Mouse (Mus musculus) kidney, postnatal 0 days (tissue): Measurements from ENCODE around the gene 1700028P14Rik. TPM values are rescaled to one million over a fixed set of nuclear protein-coding genes. Genes with fewer than 3 reads are reported as not detected.

Experiments
- ATAC-seq: fragments of 200-750 bp; cut with Nextera tagmentation; replicated peaks from 2 replicates; pipeline ENCODE4 v1.8.0; 2017; ENCODE audit warnings: low read depth, moderate number of reproducible peaks, moderate TSS enrichment, moderate library complexity; ENCODE audit not compliant: low FRiP score
- DNase-seq: peaks from one replicate; pipeline ENCODE4 v3.0.0-alpha.2; 2016; ENCODE audit warnings: low spot score
- H3K27ac ChIP-seq: fragments of 300-500 bp; sonication (generic); 2 replicates; pipeline ENCODE4 v1.5.1; 2014; ENCODE audit warnings: mild to moderate bottlenecking
- H3K27me3 ChIP-seq: fragments of 300-500 bp; sonication (generic); 2 replicates; pipeline ENCODE4 v1.6.1; 2014; ENCODE audit warnings: low read length, mixed read lengths; ENCODE audit not compliant: insufficient read depth
- H3K36me3 ChIP-seq: fragments of 300-500 bp; sonication (generic); 2 replicates; pipeline ENCODE4 v1.6.1; 2014; ENCODE audit warnings: low read length, mixed read lengths; ENCODE audit not compliant: insufficient read depth
- H3K4me1 ChIP-seq: fragments of 300-500 bp; sonication (generic); replicated peaks from 2 replicates; pipeline ENCODE4 v1.6.1; 2014; ENCODE audit warnings: antibody characterized with exemption, low read length, mixed read lengths; ENCODE audit not compliant: insufficient read depth
- H3K4me2 ChIP-seq: fragments of 300-500 bp; sonication (generic); 2 replicates; pipeline ENCODE4 v1.6.1; 2014; ENCODE audit warnings: mild to moderate bottlenecking, low read length, moderate library complexity, mixed read lengths
- H3K4me3 ChIP-seq: fragments of 300-500 bp; sonication (generic); replicated peaks from 2 replicates; pipeline ENCODE4 v1.5.1; 2014; ENCODE audit warnings: low read depth, low read length
- H3K9ac ChIP-seq: fragments of 300-500 bp; sonication (generic); 2 replicates; pipeline ENCODE4 v1.6.1; 2014; ENCODE audit warnings: low read depth, low read length
- H3K9me3 ChIP-seq: fragments of 300-500 bp; sonication (generic); replicated peaks from 2 replicates; pipeline ENCODE4 v1.6.1; 2016; ENCODE audit warnings: low read length, inconsistent platforms, mixed read lengths
- CTCF ChIP-seq: IDR thresholded peaks from 2 replicates; pipeline ENCODE4 v1.5.1; 2016; ENCODE audit warnings: antibody characterized with exemption, low read depth, mild to moderate bottlenecking, moderate library complexity
- WGBS: fragments of 180-500 bp; shearing (Covaris S2); extraction: QIAGEN DNeasy Blood & Tissue Kit; methylation state at CpG from one replicate; pipeline ENCODE4 v1.1.7; 2014; 5-methylcytosine and 5-hydroxymethylcytosine counted together
- polyA plus RNA-seq: library from polyadenylated mRNA; unstranded; fragments of >200 nt; fragmentation: Nextera tagmentation; extraction: Ambion mirVana; gene quantifications from 2 replicates; pipeline ENCODE4 v1.2.1, GENCODE M21; 2015

1700028P14Rik gene
- polyA plus RNA-seq, 1 experiment from 2014 or later, result 1.2 TPM

DNA sequence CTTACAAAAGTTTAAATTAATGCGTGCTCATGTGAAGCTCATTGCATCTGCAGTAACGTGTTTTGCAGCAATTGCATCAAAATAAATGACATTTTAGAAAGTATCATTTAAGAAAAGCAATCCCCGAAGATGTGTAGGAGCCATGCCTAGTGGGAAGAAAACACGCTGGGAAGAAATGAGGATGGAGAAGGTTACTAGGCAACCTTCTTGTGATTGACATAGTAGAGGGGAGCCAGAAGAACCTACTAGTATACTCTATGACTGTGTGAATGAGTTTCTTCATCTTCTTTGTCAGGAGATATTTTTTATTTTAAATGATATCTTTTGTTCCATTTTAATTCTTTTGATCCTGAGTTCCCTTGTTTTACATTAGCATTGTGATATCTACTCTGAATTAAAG, 5.7 kb upstream of the 1700028P14Rik start:
- WGBS, result 85% methylated on average over 4 of the region's 4 CpGs
- Histone ChIP-seq H3K27me3 (no peaks in the 10 kb centered on the region), H3K9me3 (no peaks in the 10 kb centered on the region), H3K27ac (no peak overlapping the region), H3K36me3 (no peaks in the 10 kb centered on the region), H3K9ac (no peak overlapping the region), H3K4me1 (no peaks in the 10 kb centered on the region), H3K4me2 (no peak overlapping the region), H3K4me3 (no peak overlapping the region)
- ATAC-seq, result no peak
- no peak for TF ChIP-seq CTCF
- DNase-seq, result no peak

DNA sequence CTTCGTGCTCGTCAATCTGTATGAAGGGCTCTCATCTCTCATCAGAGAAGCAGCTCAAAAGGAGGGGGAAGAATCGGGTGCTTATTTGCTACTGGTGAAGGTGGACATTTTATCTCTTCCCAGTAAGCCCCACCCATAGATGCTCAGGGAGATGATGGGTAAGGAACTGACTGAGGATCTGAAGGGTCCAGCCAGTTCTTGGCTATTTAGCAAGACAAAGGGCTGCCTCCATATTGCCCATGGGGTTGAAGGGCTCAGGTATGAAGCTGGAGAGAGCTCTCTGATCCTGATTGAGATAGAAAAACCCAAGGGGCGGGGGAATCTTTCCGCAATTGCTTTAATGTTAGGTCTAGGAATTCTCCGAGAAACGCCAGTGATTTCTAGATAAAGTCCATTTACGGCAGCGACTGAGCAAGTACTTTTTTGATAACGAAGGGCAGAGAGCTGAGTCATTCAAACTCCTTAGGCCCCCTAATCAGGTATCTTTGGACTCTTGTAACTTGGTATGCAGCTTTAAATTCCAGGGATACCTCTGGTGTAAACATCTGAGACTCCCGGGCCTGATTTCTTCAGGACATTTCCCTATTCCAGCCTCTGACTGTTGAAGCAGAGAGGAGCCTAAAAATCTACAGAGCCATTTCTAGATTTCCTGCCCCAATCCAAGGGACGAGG, 4.8 kb upstream of the 1700028P14Rik start:
- DNase-seq (peak; percentile 15), ATAC-seq (no peak)
- Histone ChIP-seq H3K4me2 (no peak overlapping the region), H3K27ac (no peak overlapping the region), H3K4me3 (no peak overlapping the region), H3K9me3 (no peaks in the 10 kb centered on the region), H3K4me1 (no peaks in the 10 kb centered on the region), H3K27me3 (no peaks in the 10 kb centered on the region), H3K36me3 (no peaks in the 10 kb centered on the region), H3K9ac (no peak overlapping the region)
- TF ChIP-seq CTCF, result no peak
- 56% methylated on average over 12 of the region's 12 CpGs for WGBS

GRCm38 (mm10) chr19:23653154-23653553, 542 bp upstream of the 1700028P14Rik start:
- Histone ChIP-seq H3K27me3 (no peaks in the 10 kb centered on the region), H3K4me1 (no peaks in the 10 kb centered on the region), H3K9me3 (no peaks in the 10 kb centered on the region), H3K4me3 (no peak overlapping the region), H3K4me2 (peak overlapping the region; percentile 41; the same call in 1 of the 2 replicates), H3K36me3 (no peaks in the 10 kb centered on the region), H3K9ac (no peak overlapping the region), H3K27ac (no peak overlapping the region)
- no peak for DNase-seq
- TF ChIP-seq CTCF, result no peak
- 91% methylated on average over 5 of the region's 5 CpGs for WGBS
- no peak for ATAC-seq

DNA sequence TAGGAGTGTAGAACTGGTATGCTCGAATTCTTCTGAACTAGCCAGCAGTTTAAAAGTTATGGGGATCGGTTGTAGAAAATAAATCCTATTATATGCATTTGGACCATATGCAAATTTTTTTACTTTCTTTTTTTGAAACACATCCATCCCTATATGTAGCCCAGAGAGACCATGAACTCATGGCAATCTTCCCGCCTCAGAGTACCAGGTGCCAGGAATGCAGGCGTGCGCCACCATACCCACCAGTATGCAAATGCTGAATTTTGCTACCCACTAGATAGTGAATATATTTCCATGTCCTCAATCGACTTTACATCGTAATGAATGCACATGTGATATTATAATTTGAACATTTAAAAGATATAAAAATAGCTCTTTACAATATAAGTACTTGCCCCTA, 5.3 kb downstream of the 1700028P14Rik start:
- no peaks in the 10 kb centered on the region for H3K36me3 ChIP-seq
- no peak for DNase-seq
- no peak for ATAC-seq
- no peak overlapping the region for H3K9ac ChIP-seq
- H3K9me3 ChIP-seq, result no peaks in the 10 kb centered on the region
- no peaks in the 10 kb centered on the region for H3K4me1 ChIP-seq
- 94% methylated on average over 7 of the region's 7 CpGs for WGBS
- H3K27me3 ChIP-seq, result no peaks in the 10 kb centered on the region
- H3K4me3 ChIP-seq, result no peak overlapping the region
- no peak overlapping the region for H3K27ac ChIP-seq
- H3K4me2 ChIP-seq, result no peak overlapping the region
- TF ChIP-seq CTCF, result no peak

DNA sequence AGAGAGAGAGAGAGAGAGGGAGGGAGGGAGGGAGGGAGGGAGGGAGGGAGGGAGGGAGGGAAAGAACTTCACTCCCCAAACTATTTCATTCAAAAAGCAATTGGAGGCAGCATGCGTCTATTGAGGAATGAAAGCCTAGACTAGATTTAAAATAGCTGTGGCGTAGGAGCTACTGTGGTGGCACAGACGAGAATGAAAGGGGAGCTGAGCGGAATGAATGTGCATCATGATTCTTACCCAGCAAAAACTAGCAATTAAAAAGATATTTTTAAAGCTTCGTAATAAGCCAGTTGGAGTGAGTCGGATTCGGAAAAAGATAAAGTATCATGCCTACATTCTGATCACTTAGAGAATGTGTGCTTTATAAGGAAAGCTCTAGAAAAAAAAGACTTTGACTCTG, 7.3 kb downstream of the 1700028P14Rik start:
- Histone ChIP-seq H3K9ac (no peak overlapping the region), H3K27ac (no peak overlapping the region), H3K4me1 (no peaks in the 10 kb centered on the region), H3K4me3 (no peak overlapping the region), H3K27me3 (no peaks in the 10 kb centered on the region), H3K36me3 (no peaks in the 10 kb centered on the region), H3K9me3 (no peaks in the 10 kb centered on the region), H3K4me2 (no peak overlapping the region)
- WGBS, result 76% methylated on average over 7 of the region's 7 CpGs
- no peak for ATAC-seq
- DNase-seq, result no peak
- TF ChIP-seq CTCF, result no peak

GRCm38 (mm10) chr19:23643819-23644218, 8.8 kb downstream of the 1700028P14Rik start:
- H3K4me3 ChIP-seq, result no peak overlapping the region
- H3K9me3 ChIP-seq, result no peaks in the 10 kb centered on the region
- H3K27ac ChIP-seq, result no peak overlapping the region
- ATAC-seq (no peak), DNase-seq (no peak)
- no peaks in the 10 kb centered on the region for H3K36me3 ChIP-seq
- H3K9ac ChIP-seq, result no peak overlapping the region
- TF ChIP-seq CTCF, result no peak
- H3K4me1 ChIP-seq, result no peaks in the 10 kb centered on the region
- no peak overlapping the region for H3K4me2 ChIP-seq
- H3K27me3 ChIP-seq, result no peaks in the 10 kb centered on the region
- WGBS, result 93% methylated on average over 5 of the region's 5 CpGs

DNA sequence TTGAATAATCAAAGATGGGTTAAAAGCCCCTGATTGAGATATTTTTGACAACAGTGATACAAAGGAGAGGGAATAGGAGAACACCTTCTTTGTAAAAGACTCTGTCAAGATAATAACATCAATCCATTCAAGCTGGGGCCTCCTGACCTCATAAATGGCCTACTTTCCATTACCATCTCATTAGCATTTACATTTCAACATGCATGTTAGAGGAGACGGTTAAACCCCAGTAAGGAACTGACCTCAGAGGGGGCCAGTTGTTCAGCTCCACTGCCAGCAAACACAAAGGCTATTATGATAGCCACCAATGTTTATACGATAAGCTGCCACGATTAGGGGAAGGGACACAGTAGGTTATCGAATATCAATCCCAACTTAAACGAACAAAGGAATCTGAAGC, 15.8 kb downstream of the 1700028P14Rik start:
- no peak overlapping the region for H3K9ac ChIP-seq
- no peaks in the 10 kb centered on the region for H3K4me1 ChIP-seq
- H3K36me3 ChIP-seq, result no peaks in the 10 kb centered on the region
- no peaks in the 10 kb centered on the region for H3K9me3 ChIP-seq
- no peak for TF ChIP-seq CTCF
- 46% methylated on average over 5 of the region's 5 CpGs for WGBS
- no peak for ATAC-seq
- no peak overlapping the region for H3K4me3 ChIP-seq
- no peak overlapping the region for H3K4me2 ChIP-seq
- no peak overlapping the region for H3K27ac ChIP-seq
- no peak for DNase-seq
- no peaks in the 10 kb centered on the region for H3K27me3 ChIP-seq
